Mouse (Mus musculus): ENCODE data around the gene Il27ra.
"Not testable (repeated sequence)": the region's sequence is repeated elsewhere in the genome, so short reads cannot be mapped to it uniquely, and the experiment has no call there.

The Il27ra gene

DNA sequence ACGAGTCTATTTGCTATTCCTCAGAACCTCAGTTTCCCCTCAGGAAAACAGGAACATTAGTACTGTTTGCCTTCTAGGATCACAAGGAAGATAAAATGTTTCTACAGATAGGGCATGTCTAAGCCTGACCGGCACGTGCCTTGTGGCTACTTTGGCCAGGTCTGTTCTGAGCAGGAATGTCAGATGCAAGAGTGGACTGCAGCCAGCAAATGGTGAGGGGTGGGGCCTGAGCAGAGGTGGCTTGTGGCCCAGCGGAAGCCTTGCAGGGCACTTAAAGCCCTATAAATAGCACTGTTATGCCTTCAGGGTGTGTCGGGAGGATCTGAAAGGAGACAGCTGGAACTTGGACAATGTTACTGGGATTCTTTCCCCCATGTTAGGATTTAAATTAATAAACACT, 19.3 kb downstream of the Il27ra start:
- in situ Hi-C loops (cut with MboI, MseI): no loop called here

DNA sequence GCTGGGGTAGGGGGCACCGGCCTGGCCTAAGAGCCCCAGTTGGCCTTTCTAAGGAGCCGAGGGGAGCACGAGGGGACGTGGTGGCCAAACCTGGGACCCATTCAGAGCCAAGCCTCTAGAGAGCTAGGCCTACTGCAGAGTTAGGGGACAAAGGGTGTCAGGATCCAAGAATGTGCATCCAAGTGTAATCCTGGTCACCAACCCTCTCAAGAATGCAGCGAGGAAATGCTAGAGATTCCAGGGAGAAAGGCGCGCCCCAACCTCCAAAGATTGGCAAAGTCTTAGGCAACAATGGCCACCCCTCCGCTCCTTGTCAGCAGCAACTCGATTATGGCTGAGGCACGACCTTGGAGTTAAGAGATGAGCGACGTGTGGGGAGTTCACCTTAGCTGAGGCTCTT, 20.8 kb downstream of the Il27ra start:
- in situ Hi-C loops (cut with MboI, MseI): no loop called here

DNA sequence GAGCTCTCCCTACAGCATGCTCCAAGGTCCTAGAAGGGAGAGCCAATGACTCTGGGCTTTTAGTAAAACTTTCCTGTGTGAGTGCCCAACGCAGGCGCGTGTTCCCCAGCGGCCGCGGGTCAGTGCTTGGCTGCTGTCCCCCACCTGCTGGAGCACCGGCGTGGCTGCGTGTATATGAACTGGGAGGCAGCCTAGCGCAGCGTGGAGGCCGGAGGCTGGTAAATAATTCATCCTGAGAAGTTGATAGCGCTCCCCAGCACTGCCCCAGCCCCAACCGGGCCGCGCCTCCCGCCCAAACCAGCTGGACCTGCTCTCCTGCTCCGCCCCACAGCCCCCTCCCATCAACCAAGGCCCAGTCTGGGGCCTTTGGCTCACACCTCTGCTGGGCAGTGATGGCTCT, 21.3 kb downstream of the Il27ra start, which contains the start of gene Palm3:
TSS of gene Palm3 (plus strand) at position 376 of the 400 bp plus-strand sequence.
- in situ Hi-C loops (cut with MboI, MseI): no loop called here

DNA sequence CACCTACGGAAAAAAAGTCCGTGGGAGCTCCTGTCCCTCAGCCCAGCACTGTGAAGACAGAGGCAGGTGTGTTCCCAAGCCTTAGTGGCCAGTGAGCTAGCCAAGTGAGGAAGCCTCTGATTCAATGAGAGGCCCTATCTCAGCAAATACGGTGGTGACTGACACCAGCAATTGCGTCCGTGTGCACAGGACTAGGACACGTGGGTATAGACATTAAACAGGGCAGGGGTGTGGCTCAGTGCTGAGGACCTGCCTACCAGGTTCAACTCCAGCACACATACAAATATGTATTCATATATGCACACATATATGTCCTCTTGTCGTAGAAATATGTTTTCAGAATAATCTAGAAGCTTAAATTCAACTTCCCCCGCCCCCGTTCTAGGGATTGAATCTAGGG, 22.7 kb downstream of the Il27ra start:
- in situ Hi-C loops (cut with MboI, MseI): no loop called here

DNA sequence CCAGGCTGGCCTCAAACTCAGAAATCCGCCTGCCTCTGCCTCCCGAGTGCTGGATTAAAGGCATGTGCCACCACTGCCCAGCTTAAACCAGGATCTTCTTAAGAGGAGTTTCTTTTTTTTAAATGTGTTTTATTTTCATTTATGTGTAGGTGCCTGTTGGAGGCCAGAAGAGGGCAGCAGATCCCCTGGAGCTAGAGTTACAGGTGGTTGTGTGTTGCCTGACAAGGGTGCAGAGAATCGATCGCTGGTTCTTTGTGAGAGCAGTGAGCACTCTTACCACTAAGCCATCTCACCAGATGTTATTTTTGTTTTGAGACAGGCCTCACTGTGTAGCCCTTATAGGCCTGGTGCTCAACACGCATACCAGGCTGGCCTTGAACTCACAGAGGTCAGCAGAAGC, 26.6 kb downstream of the Il27ra start:
- in situ Hi-C loops (cut with MboI, MseI): no loop called here

DNA sequence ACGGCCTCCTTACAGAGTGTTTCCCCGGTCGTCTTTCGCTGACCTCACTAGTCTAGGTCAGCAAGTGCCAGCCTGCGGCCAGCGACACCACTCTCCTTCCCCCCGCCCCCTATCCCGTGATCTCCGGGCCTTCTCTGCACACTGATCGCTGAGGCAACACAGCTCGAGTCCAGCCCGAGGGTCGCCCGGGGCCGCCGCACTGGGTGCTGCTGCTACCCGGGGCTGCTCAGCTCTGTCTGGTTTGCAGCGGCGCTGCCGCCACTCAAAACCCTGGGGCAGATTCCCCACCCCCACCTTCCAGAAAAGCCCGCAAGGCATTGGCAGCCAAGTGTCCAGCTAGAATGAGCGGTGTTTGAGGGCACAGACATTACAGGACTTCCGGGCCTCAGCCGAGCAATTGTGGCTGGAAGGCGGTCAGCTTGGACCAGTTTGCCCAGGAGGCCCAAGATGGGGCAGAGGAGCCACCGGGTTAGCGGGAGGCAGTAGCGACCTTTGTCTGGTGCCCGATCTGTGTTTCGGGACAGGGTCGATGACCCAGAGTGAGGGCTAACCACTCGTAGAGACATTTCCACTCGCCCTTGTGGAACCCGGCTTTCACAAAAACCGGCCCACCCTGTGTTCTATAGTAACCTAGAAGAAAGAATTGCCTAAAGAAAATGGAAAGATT, 29.8 kb downstream of the Il27ra start:
- in situ Hi-C loops (cut with MboI, MseI): no loop called here

DNA sequence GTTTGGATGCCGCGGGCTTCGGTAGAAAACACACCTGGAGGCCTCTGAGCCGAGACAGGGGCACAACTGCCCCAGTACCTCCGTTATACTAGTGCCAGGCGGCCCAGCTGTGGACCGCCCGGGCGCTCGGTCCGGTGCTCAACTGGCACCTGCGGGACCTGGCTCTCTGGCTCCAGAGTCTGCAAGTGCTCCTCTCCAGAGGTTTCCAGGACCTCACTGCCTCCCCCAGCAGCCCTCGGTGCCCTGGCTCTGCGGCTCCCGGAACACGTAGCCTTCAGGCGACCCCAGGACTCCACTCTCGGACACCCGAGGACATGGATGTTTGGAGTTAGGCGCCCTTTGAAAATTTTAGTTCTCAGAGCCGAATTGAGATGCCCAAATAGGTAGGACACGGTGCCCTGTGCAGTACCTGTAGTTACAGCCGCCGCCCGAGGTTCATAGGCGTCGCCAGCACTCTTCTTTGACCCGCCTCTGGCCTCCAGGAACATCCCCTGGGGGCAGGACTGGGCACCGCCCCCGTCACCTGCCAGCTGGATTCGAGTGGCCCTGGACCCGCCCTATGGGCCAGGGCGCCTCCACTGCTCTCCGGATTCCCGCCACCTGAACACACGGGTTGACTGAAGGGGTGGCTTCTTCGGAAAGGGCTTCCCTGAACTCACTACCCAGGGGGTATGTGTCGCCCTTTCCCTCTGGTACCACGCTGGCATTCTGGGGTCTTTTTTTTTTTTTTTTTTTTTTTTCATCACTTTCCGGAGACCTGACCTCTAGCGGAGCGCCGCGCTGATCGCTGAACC, 30.5 kb downstream of the Il27ra start, which contains the start of gene 2210011C24Rik:
TSS of gene 2210011C24Rik (minus strand) at position 467 of the 794 bp plus-strand sequence.
- in situ Hi-C loops (cut with MboI, MseI): no loop called here

DNA sequence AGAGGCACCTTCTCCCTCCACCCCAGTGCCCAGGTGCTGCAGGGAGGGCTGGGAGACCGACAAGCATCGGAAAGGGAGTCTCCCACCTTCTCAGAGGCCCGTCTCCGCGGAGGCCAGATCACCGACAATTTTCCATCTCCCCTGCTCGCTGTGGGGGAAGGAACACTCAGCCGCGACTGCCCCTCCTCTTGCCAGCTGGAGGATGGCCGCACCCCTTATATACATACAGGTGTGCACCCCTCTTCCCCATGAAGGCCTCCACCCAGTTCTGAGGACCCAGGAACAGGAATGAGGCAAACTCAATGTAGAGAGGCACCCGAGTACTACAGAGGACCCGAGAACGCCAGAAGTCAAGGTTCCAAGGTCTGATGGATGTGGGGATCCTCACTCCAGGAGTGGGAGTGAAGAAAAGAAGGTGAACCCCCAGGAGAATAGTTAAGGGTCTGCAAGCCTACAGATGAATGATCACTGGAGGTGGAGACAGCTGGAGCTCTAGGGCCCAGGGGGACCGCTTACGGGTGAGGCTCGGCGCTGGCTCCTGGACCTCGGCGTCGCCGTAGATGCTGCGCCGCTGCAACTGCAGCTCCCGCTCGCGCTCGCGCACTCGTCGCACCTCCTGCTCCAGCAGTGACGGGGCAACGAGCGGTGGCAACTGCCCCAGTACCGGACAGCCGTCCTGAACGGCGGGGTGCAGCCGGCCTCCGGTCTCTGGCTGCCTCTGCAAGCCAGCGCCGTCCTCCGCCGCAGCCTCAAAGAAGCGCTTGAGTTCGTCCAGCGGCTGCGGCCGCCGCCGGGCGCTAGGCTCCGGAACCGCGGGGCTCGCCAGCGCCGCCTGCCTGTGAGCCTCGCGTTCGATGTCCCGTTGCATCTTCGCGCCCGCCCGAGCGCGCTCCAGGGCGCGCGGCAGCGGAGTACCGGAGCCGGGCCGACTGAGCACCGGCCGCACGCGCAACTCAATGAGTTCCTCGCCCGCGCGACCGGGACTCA, 31.5 kb downstream of the Il27ra start:
- in situ Hi-C loops (cut with MboI, MseI): no loop called here

DNA sequence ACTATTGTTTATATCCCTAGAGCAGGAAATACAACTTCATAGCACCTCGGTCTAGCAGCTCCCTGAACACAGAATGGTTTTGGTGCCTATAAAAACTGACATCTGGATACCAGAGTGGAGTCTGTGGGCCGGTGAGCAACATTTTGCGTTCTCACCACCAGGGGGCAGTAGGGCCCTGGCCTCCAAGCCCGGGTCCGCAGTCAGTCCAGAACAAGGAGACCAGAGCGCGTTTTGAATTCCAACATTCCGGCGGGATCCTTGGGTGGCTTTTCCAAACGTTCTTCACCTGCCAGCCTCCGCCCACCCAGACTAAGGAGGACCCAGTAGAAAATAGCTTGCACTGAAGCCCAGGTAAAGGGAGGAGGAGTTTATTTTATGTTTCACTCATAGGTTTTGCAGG, 32.5 kb downstream of the Il27ra start:
- in situ Hi-C loops (cut with MboI, MseI): no loop called here

DNA sequence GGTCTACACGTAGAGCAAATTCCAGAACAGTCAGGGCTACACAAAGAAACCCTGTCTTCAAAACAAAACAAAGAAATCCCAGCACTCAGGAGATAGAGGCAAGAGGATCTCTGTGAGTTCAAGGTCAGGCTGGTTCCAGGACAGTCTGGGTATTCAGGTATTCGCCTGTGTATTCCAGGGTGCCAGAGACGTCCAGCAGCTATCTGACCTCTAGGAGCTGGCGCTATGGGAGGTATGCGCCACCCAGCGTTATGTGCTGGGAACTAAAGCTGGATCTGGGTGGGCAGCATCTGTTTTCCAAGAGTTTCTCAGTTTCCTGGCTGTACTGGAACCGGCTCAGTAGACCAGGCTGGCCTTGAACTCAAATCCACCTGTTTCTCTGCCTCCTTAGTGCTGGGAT, 34.0 kb downstream of the Il27ra start:
- in situ Hi-C loops (cut with MboI, MseI): no loop called here

DNA sequence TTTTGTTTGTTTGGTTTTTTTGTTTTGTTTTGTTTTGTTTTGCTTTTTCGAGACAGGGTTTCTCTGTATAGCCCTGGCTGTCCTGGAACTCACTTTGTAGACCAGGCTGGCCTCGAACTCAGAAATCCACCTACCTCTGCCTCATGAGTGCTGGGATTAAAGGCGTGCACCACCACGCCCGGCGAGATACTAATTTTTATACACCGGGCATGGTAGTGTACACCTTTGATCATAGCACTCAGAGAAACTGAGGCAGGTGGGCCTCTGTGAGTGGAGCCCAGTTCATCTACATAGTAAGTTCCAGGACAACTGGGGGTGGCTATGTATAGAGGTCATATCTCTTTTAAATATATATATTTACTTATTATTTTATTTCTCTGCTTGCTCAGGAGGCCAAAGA, 36.9 kb downstream of the Il27ra start:
- in situ Hi-C loops (cut with MboI, MseI): not testable (repeated sequence)

DNA sequence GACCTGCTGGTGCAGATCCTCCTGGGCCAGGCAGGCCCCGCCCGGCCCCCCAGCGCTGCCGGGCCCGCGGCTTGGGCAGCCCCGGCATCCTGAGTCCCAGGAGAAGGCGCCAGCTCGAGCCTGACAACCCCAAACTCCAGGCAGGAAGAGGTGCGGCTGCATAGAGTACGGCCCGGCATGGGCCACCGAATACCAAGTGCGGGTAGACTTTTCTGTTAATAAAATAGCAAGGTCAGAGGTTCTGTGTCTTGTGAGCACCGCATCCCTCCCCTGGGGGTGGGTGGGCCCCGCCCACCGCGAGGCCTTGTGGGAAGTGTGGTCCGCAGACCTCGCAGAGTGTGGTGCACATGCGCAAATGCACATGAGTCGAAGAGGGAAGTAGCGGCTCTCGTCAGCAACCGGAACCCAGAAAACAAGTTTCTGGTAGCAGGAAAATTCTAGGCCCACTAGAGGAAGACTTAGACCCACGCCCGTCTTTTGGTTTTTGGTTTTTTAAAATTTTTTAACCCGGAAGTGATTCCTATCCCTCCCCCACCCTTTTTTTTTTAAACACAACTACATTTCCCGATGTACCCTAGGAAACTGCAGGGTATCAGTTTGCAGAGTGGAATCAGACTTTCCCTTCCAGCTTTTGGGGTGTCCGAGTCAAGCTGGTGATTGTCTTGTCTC, 37.7 kb downstream of the Il27ra start:
- in situ Hi-C loops (cut with MboI, MseI): no loop called here

DNA sequence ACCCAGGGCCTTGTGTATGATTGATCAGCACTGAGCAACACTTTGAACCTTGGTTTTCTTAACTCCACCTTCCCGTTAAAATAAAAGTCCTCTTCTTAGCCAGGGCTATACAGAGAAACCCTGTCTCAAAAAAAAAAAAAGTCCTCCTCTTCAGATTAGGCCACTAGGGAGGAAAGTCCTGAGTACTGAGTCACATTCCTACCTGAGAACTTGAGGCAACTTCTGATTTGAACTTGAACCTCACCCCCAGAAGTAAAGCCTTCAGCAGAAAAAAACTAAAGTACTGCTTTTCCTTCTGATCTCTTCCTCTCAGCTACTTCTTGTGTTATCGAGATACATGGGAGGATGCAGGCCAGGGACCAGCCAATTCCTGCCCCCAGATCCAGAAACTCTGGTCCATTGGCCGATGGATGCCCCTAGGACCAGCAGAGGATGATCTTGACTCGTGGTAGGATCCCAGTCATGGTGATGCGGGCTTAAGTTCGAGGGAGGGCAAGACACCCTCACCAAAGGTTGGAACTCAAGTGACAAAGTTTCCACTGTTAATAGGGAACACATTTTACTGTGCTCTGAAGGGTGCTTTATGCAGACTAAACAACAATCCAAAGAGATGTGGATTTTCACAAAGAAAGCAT, 38.7 kb downstream of the Il27ra start:
- in situ Hi-C loops (cut with MboI, MseI): no loop called here

DNA sequence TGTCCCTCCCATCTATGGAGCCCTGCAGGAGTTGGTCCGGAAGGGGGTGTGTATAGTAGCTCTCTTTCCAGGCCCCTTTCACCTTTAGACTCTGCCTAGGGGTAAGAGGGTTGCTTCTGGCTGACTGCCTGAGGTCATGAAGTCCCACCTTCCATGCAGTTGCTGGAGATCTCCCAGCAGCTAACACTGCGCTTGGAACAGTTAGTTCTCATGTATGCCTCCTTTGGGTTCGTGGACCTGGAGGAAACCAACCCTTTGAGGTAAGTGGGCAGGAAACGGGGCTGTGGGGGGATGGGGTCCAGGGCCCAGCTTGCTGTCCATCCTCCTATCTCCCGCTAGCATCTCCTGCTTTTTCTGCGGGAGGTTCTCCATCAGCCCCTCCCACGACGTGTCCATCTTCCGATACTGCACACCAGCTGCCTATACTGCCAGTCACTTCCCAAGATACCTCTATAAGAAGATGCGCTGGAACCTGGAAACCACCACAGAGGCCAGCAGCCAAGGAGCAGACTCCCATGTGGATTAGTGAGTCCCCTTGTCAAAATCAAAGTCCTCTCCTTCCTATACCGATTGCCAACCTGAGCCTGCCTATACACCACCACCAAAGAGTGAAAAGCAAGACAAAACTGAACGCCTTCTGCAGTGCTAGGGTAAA, 39.3 kb downstream of the Il27ra start:
- in situ Hi-C loops (cut with MboI, MseI): no loop called here

DNA sequence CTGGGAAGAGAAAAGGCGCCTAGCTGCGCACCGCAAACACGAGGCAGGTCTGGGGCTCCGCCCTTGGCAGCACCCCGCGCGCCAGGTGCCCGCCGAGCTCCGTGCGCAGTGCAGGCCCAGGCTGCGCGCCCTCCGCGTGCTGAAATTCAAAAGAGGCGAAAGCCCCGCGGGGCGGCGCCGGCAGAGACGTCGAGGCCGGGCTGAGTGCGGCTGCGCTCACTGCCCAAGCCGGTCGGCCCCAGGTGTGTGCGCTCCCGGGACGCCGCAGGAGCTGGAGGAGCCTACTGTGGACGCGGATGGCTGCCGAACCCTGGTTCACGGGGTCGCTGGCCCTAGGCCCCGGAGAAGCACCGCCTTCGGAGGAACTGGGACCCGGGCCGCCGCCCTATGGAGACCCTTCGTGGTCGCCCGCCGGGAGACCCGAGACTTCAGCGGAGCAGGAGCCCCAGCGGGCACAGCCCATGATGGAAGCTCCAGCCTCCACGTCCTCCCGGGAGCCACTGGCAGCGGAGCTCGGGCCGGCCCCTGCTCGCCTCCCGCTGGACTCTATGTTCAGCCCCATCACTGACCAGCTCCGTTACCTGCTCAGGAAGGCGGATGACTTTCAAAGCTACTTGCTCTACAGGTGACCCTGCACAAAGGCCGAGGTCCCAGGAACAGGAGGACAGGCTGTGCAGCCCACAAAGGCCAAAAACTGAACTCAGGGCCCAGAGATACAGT, 40.9 kb downstream of the Il27ra start, which contains the start of gene 1700067K01Rik:
TSS of gene 1700067K01Rik (plus strand) at position 222 of the 720 bp plus-strand sequence.
- in situ Hi-C loops (cut with MboI, MseI): no loop called here

DNA sequence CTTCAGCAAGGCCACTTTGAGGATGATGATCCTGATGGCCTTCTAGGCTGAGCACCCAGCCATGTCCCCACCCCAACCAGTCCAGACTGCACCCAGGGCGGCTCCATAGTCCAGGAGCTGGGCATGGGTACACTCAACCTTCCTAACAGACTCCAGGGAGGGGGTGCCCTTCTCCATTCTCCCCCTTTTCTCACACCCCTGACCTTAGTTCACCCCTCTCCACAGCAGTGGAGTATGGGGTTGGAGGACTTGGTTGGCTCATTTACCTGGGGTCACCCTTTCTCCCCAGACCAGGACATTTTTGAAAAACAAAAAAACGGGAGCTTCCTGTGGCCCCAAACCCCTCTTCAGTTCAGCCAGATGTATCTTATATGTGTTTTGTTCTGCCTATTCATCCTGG, 42.6 kb downstream of the Il27ra start:
- in situ Hi-C loops (cut with MboI, MseI): no loop called here

DNA sequence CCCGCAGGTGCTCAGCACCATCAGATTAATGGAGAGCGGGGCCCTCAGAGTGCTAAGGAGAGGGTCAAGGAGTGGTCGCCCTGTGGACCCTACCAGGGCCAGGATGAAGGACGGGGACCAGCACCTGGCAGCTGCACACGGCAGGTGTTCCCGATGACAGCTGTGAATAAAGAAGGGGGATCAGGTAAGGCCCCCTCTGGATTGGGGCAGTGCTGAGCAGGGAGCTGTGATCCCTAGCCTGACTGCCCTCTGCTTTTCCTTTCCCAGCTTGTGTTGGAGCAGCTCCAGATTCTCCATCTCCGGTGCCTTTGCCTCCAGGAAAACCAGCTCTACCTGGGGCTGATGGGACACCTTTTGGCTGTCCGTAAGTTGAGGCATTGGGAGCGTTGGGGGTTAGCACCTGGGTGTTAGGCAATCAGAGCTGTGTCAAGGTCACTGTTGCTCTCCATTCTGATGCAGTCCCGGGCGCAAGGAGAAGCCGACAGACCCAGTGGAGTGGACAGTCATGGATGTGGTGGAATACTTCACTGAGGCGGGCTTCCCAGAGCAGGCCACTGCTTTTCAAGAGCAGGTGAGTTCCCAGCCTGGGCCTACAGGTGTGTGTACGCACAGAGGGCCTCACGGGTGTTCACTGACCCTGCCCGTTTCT, 43.2 kb downstream of the Il27ra start:
- in situ Hi-C loops (cut with MboI, MseI): no loop called here

DNA sequence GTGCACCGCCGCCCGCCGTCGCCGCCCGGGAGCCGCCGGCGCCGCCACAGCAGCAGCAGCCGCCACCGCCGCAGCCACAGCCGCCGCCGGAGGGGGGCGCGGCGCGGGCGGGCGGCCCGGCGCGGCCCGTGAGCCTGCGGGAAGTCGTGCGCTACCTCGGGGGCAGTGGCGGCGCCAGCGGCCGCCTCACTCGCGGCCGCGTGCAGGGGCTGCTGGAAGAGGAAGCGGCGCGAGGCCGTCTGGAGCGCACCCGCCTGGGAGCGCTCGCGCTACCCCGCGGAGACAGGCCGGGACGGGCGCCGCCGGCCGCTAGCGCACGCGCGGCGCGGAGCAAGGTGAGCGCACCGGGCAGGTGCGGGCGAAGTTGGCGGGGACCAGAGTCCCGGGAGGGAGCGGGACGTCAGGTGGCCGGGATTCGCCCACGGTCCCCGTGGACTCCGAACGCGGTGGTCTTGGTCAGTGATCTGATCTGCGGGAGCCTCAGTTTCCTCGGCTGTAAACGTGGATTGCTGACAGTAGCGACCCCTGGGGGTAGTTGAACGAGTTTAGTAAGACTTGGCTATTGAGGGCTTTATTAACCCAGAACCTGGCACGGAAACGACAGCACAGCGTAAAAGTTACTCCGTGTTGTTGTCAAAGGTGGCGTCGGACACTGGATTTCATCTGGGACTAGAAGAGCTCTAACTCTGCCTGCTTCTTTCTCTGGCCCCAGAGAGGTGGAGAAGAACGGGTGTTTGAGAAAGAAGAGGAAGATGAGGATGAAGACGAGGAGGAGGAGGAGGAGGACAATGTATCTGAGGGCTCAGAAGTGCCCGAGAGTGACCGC, 43.9 kb downstream of the Il27ra start:
- in situ Hi-C loops (cut with MboI, MseI): no loop called here

All from T-helper 2 cell (primary cell).